In the genomic region with DNA sequence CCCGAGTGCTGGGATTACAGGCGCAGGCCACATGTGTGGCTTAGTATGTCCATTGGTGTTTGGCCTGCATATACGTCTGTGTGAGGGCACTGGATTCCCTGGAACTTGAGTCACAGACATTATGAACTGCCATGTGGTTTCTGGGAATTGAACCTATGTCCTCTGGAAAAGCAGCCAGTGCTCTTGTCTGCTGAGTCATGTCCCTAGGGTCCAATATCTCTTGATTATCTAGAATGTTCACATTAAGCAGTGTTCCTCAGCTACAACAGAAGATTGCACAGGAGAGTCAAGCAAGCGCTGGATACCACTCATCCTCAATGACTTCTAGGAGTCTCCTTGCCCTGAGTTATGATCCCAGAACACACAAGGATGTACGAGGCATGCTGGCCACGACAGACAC, we compare ENCODE assay signal across 22 mouse cellular contexts. TPM values are rescaled to one million over a fixed set of nuclear protein-coding genes. Genes with fewer than 3 reads are reported as not detected.
DNase-seq lines count a peak whose midpoint lies in the region; ATAC-seq and TF ChIP-seq lines count a peak whose summit lies in the region.
"Had no signal": no experiment of that assay in that cellular context is flagged by ENCODE, and none has a peak within 500 bp of the region (broad histone marks: within the 10 kb centered on the region; RNA-seq: fewer than 3 reads in every experiment).

No protein-coding gene starts in this region.

- no peak for TF ChIP-seq CTCF in MEL (IDR thresholded peaks at IDR 0.05 in 2 of 3, conservative IDR thresholded peaks at IDR 0.05 in 1 of 3; ENCODE audit: control insufficient read depth in 1 of 3, insufficient read depth in 1 of 3, low read depth in 2 of 3, low read length in 3 of 3, poor library complexity in 1 of 3, severe bottlenecking in 1 of 3)

- H3K9me3 ChIP-seq in megakaryocyte, embryonic 14.5 days = no peaks in the 10 kb centered on the region
- H3K9me3 ChIP-seq in MEL (replicated peaks; ENCODE audit: insufficient read depth, low read length) = no peaks in the 10 kb centered on the region
- H3K9me3 ChIP-seq: embryonic facial prominence, embryonic 10.5 days; embryonic facial prominence, embryonic 12.5 days; forebrain, embryonic 13.5 days; forebrain, embryonic 15.5 days; G1E had no signal

- ATAC-seq in megakaryocyte, adult 5-6 weeks (ENCODE audit: poor library complexity, severe bottlenecking) = no peak
- ATAC-seq: CD4-positive, CD25-positive, alpha-beta regulatory T cell, adult 4 months; forebrain, embryonic 13.5 days; forebrain, embryonic 15.5 days; forebrain, postnatal 0 days had no signal

- peaks cover 62% of the 10 kb centered on the region for H3K4me1 ChIP-seq in megakaryocyte, embryonic 14.5 days
- peaks cover 0 to 13% of the 10 kb centered on the region in 2 experiments; a peak in 3 of 4 replicates for H3K4me1 ChIP-seq in MEL (ENCODE audit: control insufficient read depth in 1 of 2, insufficient read depth in 2 of 2, low read length in 2 of 2)

- H3K4me3 ChIP-seq in megakaryocyte, embryonic 14.5 days (replicated peaks) = peak overlapping the region; percentile 4
- H3K4me3 ChIP-seq in MEL (ENCODE audit: control insufficient read depth in 1 of 2, insufficient read depth in 1 of 2, low read depth in 2 of 2, low read length in 2 of 2) = no peak overlapping the region
- H3K4me3 ChIP-seq: embryonic facial prominence, embryonic 10.5 days; embryonic facial prominence, embryonic 12.5 days; forebrain, embryonic 13.5 days; forebrain, embryonic 15.5 days had no signal

- no peak overlapping the region for H3K9ac ChIP-seq in MEL (ENCODE audit: control insufficient read depth, low read depth, low read length, poor library complexity, severe bottlenecking)
- H3K9ac ChIP-seq: embryonic facial prominence, embryonic 12.5 days; forebrain, embryonic 13.5 days; forebrain, embryonic 15.5 days; forebrain, postnatal 0 days had no signal

- peaks cover 15% of the 10 kb centered on the region for H3K27me3 ChIP-seq in megakaryocyte, embryonic 14.5 days (replicated peaks)
- H3K27me3 ChIP-seq in MEL (ENCODE audit: control insufficient read depth in 1 of 2, insufficient read depth in 2 of 2, low read length in 2 of 2) = no peaks in the 10 kb centered on the region

- no peaks in the 10 kb centered on the region; the same call in 1 of the 2 replicates for H3K79me2 ChIP-seq in MEL (ENCODE audit: control insufficient read depth, insufficient read depth, low read length, poor library complexity)

- DNase-seq in MEL (ENCODE audit: low read depth, low spot score) = peak; percentile 25
- DNase-seq in NIH3T3 (ENCODE audit: low read depth) = peak; percentile 91
- no peak for DNase-seq in adrenal gland, adult 8-10 months
- DNase-seq in layer of hippocampus, postnatal 10 days (ENCODE audit: low spot score in 2 of 2) = no peak
- no peak for DNase-seq in adrenal gland, postnatal 10 days
- DNase-seq: adrenal gland, postnatal 14 days; adrenal gland, postnatal 36 days; B cell, adult 2 months; cerebellum, adult 11-12 months; cerebellum, adult 2 months; cerebellum, adult 9-10 months; cerebellum, postnatal 10 days; cerebellum, postnatal 25 days; forebrain, postnatal 0 days had no signal

- no peak for TF ChIP-seq RAD21 in MEL (IDR thresholded peaks at IDR 0.05; ENCODE audit: low read depth, low read length)

- no peaks in the 10 kb centered on the region for H3K36me3 ChIP-seq in megakaryocyte, embryonic 14.5 days (replicated peaks; ENCODE audit: low read length)
- H3K36me3 ChIP-seq in MEL (ENCODE audit: control insufficient read depth in 1 of 2, insufficient read depth in 2 of 2, low read length in 2 of 2) = peaks cover 0 to 2% of the 10 kb centered on the region in 2 experiments; a peak in 2 of 4 replicates
- H3K36me3 ChIP-seq: embryonic facial prominence, embryonic 10.5 days; embryonic facial prominence, embryonic 12.5 days; forebrain, embryonic 15.5 days; G1E had no signal

- H3K27ac ChIP-seq in MEL (ENCODE audit: control insufficient read depth, low read depth, low read length) = no peak overlapping the region
- H3K27ac ChIP-seq: embryonic facial prominence, embryonic 10.5 days; embryonic facial prominence, embryonic 12.5 days; forebrain, embryonic 13.5 days; forebrain, embryonic 15.5 days had no signal

- no peak for TF ChIP-seq POLR2A in MEL (IDR thresholded peaks at IDR 0.05; ENCODE audit: control insufficient read depth in 1 of 2, insufficient read depth in 1 of 2, low read depth in 1 of 2, low read length in 2 of 2, poor library complexity in 1 of 2)

- TF ChIP-seq EP300 in MEL (IDR thresholded peaks at IDR 0.05; ENCODE audit: low read depth in 1 of 2, low read length in 2 of 2) = no peak

TF ChIP-seq in MEL, 35 proteins besides CTCF, POLR2A, EP300 and RAD21:
- TF ChIP-seq TBP (IDR thresholded peaks at IDR 0.05; ENCODE audit: low read depth, low read length) (no peak), ELF1 (IDR thresholded peaks at IDR 0.05; ENCODE audit: low read depth, low read length) (no peak), BHLHE40 (IDR thresholded peaks at IDR 0.05; ENCODE audit: borderline replicate concordance, low read depth, low read length) (no peak), CHD1 (IDR thresholded peaks at IDR 0.05; ENCODE audit: low read depth, low read length) (no peak), SIN3A (IDR thresholded peaks at IDR 0.05; ENCODE audit: low read length) (no peak), HCFC1 (IDR thresholded peaks at IDR 0.05; ENCODE audit: low read depth, low read length) (no peak), MAZ (IDR thresholded peaks at IDR 0.05; ENCODE audit: low read depth, low read length) (no peak), ZC3H11A (IDR thresholded peaks at IDR 0.05; ENCODE audit: low read depth, low read length) (no peak), KAT2A (conservative IDR thresholded peaks at IDR 0.05; ENCODE audit: low read depth, low read length) (no peak), GABPA (IDR thresholded peaks at IDR 0.05; ENCODE audit: low read depth, low read length) (no peak), UBTF (IDR thresholded peaks at IDR 0.05; ENCODE audit: borderline replicate concordance, insufficient read depth, low read depth, low read length) (no peak), ZNF384 (IDR thresholded peaks at IDR 0.05; ENCODE audit: low read depth, low read length) (no peak)

RNA-seq across cellular contexts. Expression of gene Pou2f2, which starts 4.6 kb away (rescaled TPM):
- polyA plus RNA-seq in megakaryocyte, embryonic 14.5 days (2012; ENCODE audit: insufficient read depth, low replicate concordance) = 141 and 174 TPM in 2 replicates
- total RNA-seq in megakaryocyte, adult 5-6 weeks (2015) = 30.1 and 31.6 TPM in 2 replicates
- 5.2 and 6.1 TPM in 2 replicates for total RNA-seq in megakaryocyte, adult 5-6 weeks (2017)
- total RNA-seq in MEL (2012; rRNA removed) = 0.73 and 0.75 TPM in 2 replicates
- 1 to 10 TPM in 1 of 2 experiments, not detected in 1; 6.4 TPM for polyA plus RNA-seq in MEL (2012; ENCODE audit: insufficient read depth in 1 of 2, insufficient read length in 2 of 2, low read depth in 1 of 2, low replicate concordance in 2 of 2, missing spikeins in 1 of 2)
- 1 to 10 TPM in 3 of 4 experiments, under 1 TPM in 1; 0.90 to 3.5 (median 1.7) TPM for total RNA-seq in adrenal gland, adult 8-10 months (2022)
- 10 to 100 TPM; 10.1 to 11.3 TPM for total RNA-seq in layer of hippocampus, postnatal 10 days (2021)
- 1 to 10 TPM; 2.3 to 3.6 TPM for total RNA-seq in adrenal gland, postnatal 10 days (2021)

RNA-seq across cellular contexts. Expression of gene Dedd2, which starts 36.3 kb away (rescaled TPM):
- polyA plus RNA-seq in megakaryocyte, embryonic 14.5 days (2012; ENCODE audit: insufficient read depth, low replicate concordance) = 16.7 and 34.3 TPM in 2 replicates
- total RNA-seq in megakaryocyte, adult 5-6 weeks (2015) = 14.5 and 19.7 TPM in 2 replicates
- 17.8 and 18.8 TPM in 2 replicates for total RNA-seq in megakaryocyte, adult 5-6 weeks (2017)
- 25.2 and 28.2 TPM in 2 replicates for total RNA-seq in MEL (2012; rRNA removed)
- polyA plus RNA-seq in MEL (2012; ENCODE audit: insufficient read depth in 1 of 2, insufficient read length in 2 of 2, low read depth in 1 of 2, low replicate concordance in 2 of 2, missing spikeins in 1 of 2) = 10 to 100 TPM in 1 of 2 experiments, not detected in 1; 36.6 TPM
- 10 to 100 TPM; 15.6 to 22.2 (median 19.1) TPM for total RNA-seq in adrenal gland, adult 8-10 months (2022)
- total RNA-seq in layer of hippocampus, postnatal 10 days (2021) = 10 to 100 TPM; 22.2 to 26.3 TPM
- 10 to 100 TPM; 14.8 to 16.9 TPM for total RNA-seq in adrenal gland, postnatal 10 days (2021)

RNA-seq across cellular contexts. Expression of gene Zfp526, which starts 37.1 kb away (rescaled TPM):
- polyA plus RNA-seq in megakaryocyte, embryonic 14.5 days (2012; ENCODE audit: insufficient read depth, low replicate concordance) = 4.8 and 8.9 TPM in 2 replicates
- total RNA-seq in megakaryocyte, adult 5-6 weeks (2015) = 7.2 and 7.6 TPM in 2 replicates
- 5.2 and 8.3 TPM in 2 replicates for total RNA-seq in megakaryocyte, adult 5-6 weeks (2017)
- 8.4 and 9.5 TPM in 2 replicates for total RNA-seq in MEL (2012; rRNA removed)
- 10 to 100 TPM in 1 of 2 experiments, not detected in 1; 14.8 TPM for polyA plus RNA-seq in MEL (2012; ENCODE audit: insufficient read depth in 1 of 2, insufficient read length in 2 of 2, low read depth in 1 of 2, low replicate concordance in 2 of 2, missing spikeins in 1 of 2)
- total RNA-seq in adrenal gland, adult 8-10 months (2022) = 10 to 100 TPM; 11.7 to 16.1 (median 14.2) TPM
- 1 to 10 TPM; 7.2 to 8.4 TPM for total RNA-seq in layer of hippocampus, postnatal 10 days (2021)
- total RNA-seq in adrenal gland, postnatal 10 days (2021) = 10 to 100 TPM in 1 of 2 experiments, 1 to 10 TPM in 1; 9.2 to 11.8 TPM

RNA-seq across cellular contexts. Expression of gene Gsk3a, which starts 53.6 kb away (rescaled TPM):
- 55.6 and 120 TPM in 2 replicates for polyA plus RNA-seq in megakaryocyte, embryonic 14.5 days (2012; ENCODE audit: insufficient read depth, low replicate concordance)
- 90.1 and 90.2 TPM in 2 replicates for total RNA-seq in megakaryocyte, adult 5-6 weeks (2015)
- 58.7 and 60.8 TPM in 2 replicates for total RNA-seq in megakaryocyte, adult 5-6 weeks (2017)
- 59.8 and 61.5 TPM in 2 replicates for total RNA-seq in MEL (2012; rRNA removed)
- polyA plus RNA-seq in MEL (2012; ENCODE audit: insufficient read depth in 1 of 2, insufficient read length in 2 of 2, low read depth in 1 of 2, low replicate concordance in 2 of 2, missing spikeins in 1 of 2) = 100 to 1,000 TPM in 1 of 2 experiments, 10 to 100 TPM in 1; 86.6 to 149 TPM
- 100 to 1,000 TPM in 3 of 4 experiments, 10 to 100 TPM in 1; 99.2 to 107 (median 104) TPM for total RNA-seq in adrenal gland, adult 8-10 months (2022)
- total RNA-seq in layer of hippocampus, postnatal 10 days (2021) = 100 to 1,000 TPM; 162 to 187 TPM
- 10 to 100 TPM; 92.5 to 96.7 TPM for total RNA-seq in adrenal gland, postnatal 10 days (2021)

Comparison
In these comparisons a context has a peak if more than half of its experiments do, and no peak if none do; other contexts are left out.
1. DNase-seq: peak in MEL (single experiment) and NIH3T3 (single experiment); none in adrenal gland, adult 8-10 months (single experiment), layer of hippocampus, postnatal 10 days (0 of 2) and adrenal gland, postnatal 10 days (single experiment).